Mouse (Mus musculus) intestine, embryonic 16.5 days (tissue): ENCODE data around the gene H2al1j. TPM values are rescaled to one million over a fixed set of nuclear protein-coding genes. Genes with fewer than 3 reads are reported as not detected.
"Not testable (repeated sequence)": the region's sequence is repeated elsewhere in the genome, so short reads cannot be mapped to it uniquely, and the experiment has no call there.

ENCODE experiments used
- ATAC-seq: fragments of 200-750 bp; cut with Nextera tagmentation; 2 replicates; pipeline ENCODE4 v1.8.0; 2017; ENCODE audit warnings: moderate TSS enrichment, moderate library complexity
- H3K27ac ChIP-seq: fragments of 300-500 bp; sonication (generic); 2 replicates; pipeline ENCODE4 v1.5.1; 2014; ENCODE audit warnings: mild to moderate bottlenecking, low read length
- H3K27me3 ChIP-seq: fragments of 300-500 bp; sonication (generic); replicated peaks from 2 replicates; pipeline ENCODE4 v1.6.1; 2014; ENCODE audit warnings: low read length, control low read depth, mixed read lengths; ENCODE audit not compliant: control insufficient read depth, insufficient read depth
- H3K36me3 ChIP-seq: fragments of 300-500 bp; sonication (generic); 2 replicates; pipeline ENCODE4 v1.6.1; 2014; ENCODE audit warnings: low read length, control low read depth; ENCODE audit not compliant: control insufficient read depth, insufficient read depth
- H3K4me1 ChIP-seq: fragments of 300-500 bp; sonication (generic); 2 replicates; pipeline ENCODE4 v1.6.1; 2014; ENCODE audit warnings: low read length, control low read depth, mixed read lengths; ENCODE audit not compliant: control insufficient read depth, insufficient read depth
- H3K4me2 ChIP-seq: fragments of 300-500 bp; sonication (generic); 2 replicates; pipeline ENCODE4 v1.6.1; 2014; ENCODE audit warnings: low read depth, low read length, control low read depth
- H3K4me3 ChIP-seq: fragments of 300-500 bp; sonication (generic); 2 replicates; pipeline ENCODE4 v1.5.1; 2014; ENCODE audit warnings: mild to moderate bottlenecking, low read length
- H3K9ac ChIP-seq: fragments of 300-500 bp; sonication (generic); 2 replicates; pipeline ENCODE4 v1.6.1; 2014; ENCODE audit warnings: low read depth, low read length
- H3K9me3 ChIP-seq: fragments of 300-500 bp; sonication (generic); 2 replicates; pipeline ENCODE4 v1.6.1; 2016; ENCODE audit warnings: low read length, control low read depth; ENCODE audit not compliant: control insufficient read depth
- WGBS: fragments of 180-500 bp; shearing (Covaris S2); extraction: QIAGEN DNeasy Blood & Tissue Kit; methylation state at CpG from one replicate; pipeline ENCODE4 v1.1.7; 2014; 5-methylcytosine and 5-hydroxymethylcytosine counted together
- polyA plus RNA-seq: library from polyadenylated mRNA; unstranded; fragments of >200 nt; fragmentation: Nextera tagmentation; extraction: Ambion mirVana; gene quantifications from 2 replicates; pipeline ENCODE4 v1.2.1, GENCODE M21; 2015

The H2al1j gene
- polyA plus RNA-seq, result not detected in 2 replicates

- not testable (repeated sequence) for H3K9me3 ChIP-seq, H3K4me2 ChIP-seq, H3K9ac ChIP-seq, H3K4me3 ChIP-seq, H3K27me3 ChIP-seq, H3K36me3 ChIP-seq, H3K4me1 ChIP-seq, H3K27ac ChIP-seq, ATAC-seq
- 91% methylated on average over 2 of the region's 2 CpGs for WGBS
These were observed at the start of gene H2al1j for GRCm38 (mm10) chrX:11327522-11327921. Gene H2al1j (plus strand): TSS chrX:11327822.

- no peak overlapping the region for H3K4me3 ChIP-seq
- H3K9me3 ChIP-seq, result no peaks in the 10 kb centered on the region
- ATAC-seq, result no peak
- 0 out of 2 replicates have a peak, but pooled peaks cover 3% of the 10 kb centered on the region for H3K27me3 ChIP-seq
- 78% methylated on average over 2 of the region's 2 CpGs for WGBS
- H3K36me3 ChIP-seq, result no peaks in the 10 kb centered on the region
- no peak overlapping the region for H3K9ac ChIP-seq
- H3K27ac ChIP-seq, result no peak overlapping the region
- no peak overlapping the region for H3K4me2 ChIP-seq
- no peaks in the 10 kb centered on the region for H3K4me1 ChIP-seq
These were observed 46.9 kb upstream of the H2al1j start for GRCm38 (mm10) chrX:11280741-11281140.

GRCm38 (mm10) chrX:11288306-11288882 lies 39.2 kb upstream of the H2al1j start:
- H3K4me3 ChIP-seq, result no peak overlapping the region
- 43% methylated on average over 14 of the region's 14 CpGs for WGBS
- H3K36me3 ChIP-seq, result no peaks in the 10 kb centered on the region
- H3K27me3 ChIP-seq, result 0 out of 2 replicates have a peak, but pooled peaks cover 4% of the 10 kb centered on the region
- H3K4me2 ChIP-seq, result no peak overlapping the region
- no peak; the same call in 1 of the 2 replicates for ATAC-seq
- no peak overlapping the region for H3K9ac ChIP-seq
- no peak overlapping the region for H3K27ac ChIP-seq
- no peaks in the 10 kb centered on the region for H3K4me1 ChIP-seq
- H3K9me3 ChIP-seq, result no peaks in the 10 kb centered on the region

- ATAC-seq, result no peak
- no peak overlapping the region for H3K4me2 ChIP-seq
- H3K4me1 ChIP-seq, result no peaks in the 10 kb centered on the region
- 78% methylated on average over 4 of the region's 4 CpGs for WGBS
- H3K4me3 ChIP-seq, result no peak overlapping the region
- H3K27me3 ChIP-seq, result 0 out of 2 replicates have a peak, but pooled peaks cover 4% of the 10 kb centered on the region
- no peak overlapping the region for H3K27ac ChIP-seq
- no peaks in the 10 kb centered on the region for H3K9me3 ChIP-seq
- H3K36me3 ChIP-seq, result no peaks in the 10 kb centered on the region
- no peak overlapping the region for H3K9ac ChIP-seq
These were observed 38.4 kb upstream of the H2al1j start for GRCm38 (mm10) chrX:11289244-11289643.

- not testable (repeated sequence) for H3K36me3 ChIP-seq, H3K9ac ChIP-seq, H3K4me1 ChIP-seq, H3K27ac ChIP-seq, H3K4me3 ChIP-seq, H3K9me3 ChIP-seq, ATAC-seq, H3K4me2 ChIP-seq, H3K27me3 ChIP-seq
- WGBS, result no CpG with 5 or more reads among the region's 3 CpGs
These were observed 28.7 kb upstream of the H2al1j start, which contains the start of gene H2al1a for GRCm38 (mm10) chrX:11298957-11299356. Gene H2al1a (plus strand): TSS chrX:11299257.

GRCm38 (mm10) chrX:11302132-11302531 lies 25.5 kb upstream of the H2al1j start, which contains the start of gene H2al1b:
Gene H2al1b (plus strand): TSS chrX:11302432.
- H3K4me1 ChIP-seq, H3K27ac ChIP-seq, H3K27me3 ChIP-seq, ATAC-seq, H3K9me3 ChIP-seq, H3K4me3 ChIP-seq, H3K4me2 ChIP-seq, H3K36me3 ChIP-seq, H3K9ac ChIP-seq: not testable (repeated sequence)
- WGBS, result 88% methylated on average over 1 of the region's 3 CpGs

- H3K9me3 ChIP-seq, H3K4me2 ChIP-seq, H3K4me3 ChIP-seq, H3K27me3 ChIP-seq, H3K27ac ChIP-seq, ATAC-seq, H3K4me1 ChIP-seq, H3K36me3 ChIP-seq, H3K9ac ChIP-seq: not testable (repeated sequence)
- 100% methylated on average over 1 of the region's 6 CpGs for WGBS
These were observed 22.3 kb upstream of the H2al1j start, which contains the start of gene H2al1c for GRCm38 (mm10) chrX:11305355-11305754. Gene H2al1c (plus strand): TSS chrX:11305655.

GRCm38 (mm10) chrX:11308524-11308923 lies 19.1 kb upstream of the H2al1j start, which contains the start of gene H2al1d:
Gene H2al1d (plus strand): TSS chrX:11308824.
- H3K27me3 ChIP-seq, H3K9ac ChIP-seq, H3K36me3 ChIP-seq, H3K4me3 ChIP-seq, H3K4me1 ChIP-seq, ATAC-seq, H3K9me3 ChIP-seq, H3K4me2 ChIP-seq, H3K27ac ChIP-seq: not testable (repeated sequence)
- no CpG with 5 or more reads among the region's 6 CpGs for WGBS

GRCm38 (mm10) chrX:11311634-11312033 lies 16.0 kb upstream of the H2al1j start, which contains the start of gene H2al1e:
Gene H2al1e (plus strand): TSS chrX:11311934.
- WGBS, result no CpG with 5 or more reads among the region's 3 CpGs
- not testable (repeated sequence) for H3K4me3 ChIP-seq, H3K36me3 ChIP-seq, ATAC-seq, H3K27ac ChIP-seq, H3K9me3 ChIP-seq, H3K9ac ChIP-seq, H3K4me2 ChIP-seq, H3K27me3 ChIP-seq, H3K4me1 ChIP-seq

GRCm38 (mm10) chrX:11314858-11315257 lies 12.8 kb upstream of the H2al1j start, which contains the start of gene H2al1f:
Gene H2al1f (plus strand): TSS chrX:11315158.
- H3K27ac ChIP-seq, H3K9ac ChIP-seq, H3K4me1 ChIP-seq, H3K36me3 ChIP-seq, H3K4me3 ChIP-seq, ATAC-seq, H3K4me2 ChIP-seq, H3K9me3 ChIP-seq, H3K27me3 ChIP-seq: not testable (repeated sequence)
- no CpG with 5 or more reads among the region's 6 CpGs for WGBS
